Mouse (Mus musculus) stomach, postnatal 0 days (tissue): ENCODE results near the gene Ncoa3.

Experiments used
- CTCF ChIP-seq: IDR thresholded peaks from 2 replicates; pipeline ENCODE4 v1.5.1; 2016; ENCODE audit warnings: antibody characterized with exemption, low read depth, mild to moderate bottlenecking, moderate library complexity
- EP300 ChIP-seq: optimal IDR thresholded peaks from 2 replicates; pipeline ENCODE3; 2016; ENCODE audit warnings: antibody characterized with exemption

DNA sequence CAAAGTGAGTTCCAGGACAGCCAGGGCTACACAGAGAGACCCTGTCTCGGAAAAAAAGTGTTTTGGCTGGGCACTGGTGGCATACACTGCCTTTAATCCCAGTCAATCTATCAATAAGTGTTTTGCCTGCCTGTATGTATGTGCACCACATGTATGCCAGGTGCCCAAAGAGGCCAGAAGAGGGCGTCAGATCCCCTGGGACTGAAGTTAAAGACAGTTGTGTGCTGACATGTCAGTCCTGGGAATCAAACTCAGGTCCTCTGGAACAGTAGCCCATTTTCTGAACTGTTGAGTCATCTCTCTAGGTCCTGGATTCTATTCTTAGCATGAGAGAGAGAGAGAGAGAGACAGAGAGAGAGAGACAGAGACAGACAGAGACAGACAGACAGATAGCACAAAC lies 25.4 kb upstream of the Ncoa3 start:
- peak; percentile 29 for TF ChIP-seq CTCF
- TF ChIP-seq EP300 = no peak
